Mouse (Mus musculus) inflammation-experienced regulatory T-cells (primary cell): ENCODE data around the gene Supv3l1. TPM values are rescaled to one million over a fixed set of nuclear protein-coding genes. Genes with fewer than 3 reads are reported as not detected.

Experiments used
- polyA plus RNA-seq, 2 experiments: library from polyadenylated mRNA; unstranded; fragments of 100-300 nt; shearing (Covaris generic); gene quantifications; one replicate each; pipeline ENCODE4 v1.2.1; 2017

Gene Supv3l1
- polyA plus RNA-seq: 10 to 100 TPM; 24.9 to 26.1 TPM

GRCm38 (mm10) chr10:62449364-62450279 lies at the start of gene Supv3l1, which contains the start of gene 4930507D05Rik:
Gene Supv3l1, minus strand, starts transcription at chr10:62449738.
Gene 4930507D05Rik, plus strand, starts transcription at chr10:62449489.

GRCm38 (mm10) chr10:62486618-62487415 lies 37.3 kb upstream of the Supv3l1 start, which contains the start of gene Vps26a:
Gene Vps26a, minus strand, starts transcription at chr10:62486805.

GRCm38 (mm10) chr10:62422255-62422654 lies 27.3 kb downstream of the Supv3l1 start, which contains the start of gene Hkdc1:
Gene Hkdc1, minus strand, starts transcription at chr10:62422491.

GRCm38 (mm10) chr10:62379808-62380207 lies 69.7 kb downstream of the Supv3l1 start, which contains the start of gene Hk1:
Gene Hk1, minus strand, starts transcription at chr10:62379908.

Other genes starting within 250 kb of the Supv3l1 start
- gene Tspan15, start 218.5 kb downstream of the Supv3l1 start, polyA plus RNA-seq: 1 to 10 TPM in 1 of 2 experiments, under 1 TPM in 1; 0.94 to 3.2 TPM
- gene Tacr2, start 197.3 kb downstream of the Supv3l1 start, polyA plus RNA-seq: not detected
- gene Hk1, start 69.8 kb downstream of the Supv3l1 start, polyA plus RNA-seq: 100 to 1,000 TPM; 113 to 116 TPM
- gene Hkdc1, start 27.2 kb downstream of the Supv3l1 start, polyA plus RNA-seq: under 1 TPM; 0.35 to 0.56 TPM
- not detected for gene 4930507D05Rik, start 249 bp downstream of the Supv3l1 start, polyA plus RNA-seq
- 10 to 100 TPM; 66.9 to 69.9 TPM for gene Vps26a, start 37.1 kb upstream of the Supv3l1 start, polyA plus RNA-seq
- 1,000 to 10,000 TPM in 1 of 2 experiments, 100 to 1,000 TPM in 1; 762 to 1,217 TPM for gene Srgn, start 77.7 kb upstream of the Supv3l1 start, polyA plus RNA-seq
- gene Kif1bp, start 128.7 kb upstream of the Supv3l1 start, polyA plus RNA-seq: 10 to 100 TPM; 39.9 to 50.2 TPM
- 10 to 100 TPM; 38.8 to 43.9 TPM for gene Ddx21, start 152.5 kb upstream of the Supv3l1 start, polyA plus RNA-seq
- 100 to 1,000 TPM; 128 to 142 TPM for gene Ddx50, start 201.5 kb upstream of the Supv3l1 start, polyA plus RNA-seq